Mouse (Mus musculus) cerebellum, adult 9-10 months (tissue): Measurements from ENCODE around the gene Dusp11.
A peak's percentile ranks its signal among the peaks of the same experiment; 100 is the strongest.
"Not testable (repeated sequence)": the region's sequence is repeated elsewhere in the genome, so short reads cannot be mapped to it uniquely, and the experiment has no call there.

Source experiments
- DNase-seq: peaks from one replicate; pipeline ENCODE4 v3.0.0; 2022

Gene Dusp11

DNA sequence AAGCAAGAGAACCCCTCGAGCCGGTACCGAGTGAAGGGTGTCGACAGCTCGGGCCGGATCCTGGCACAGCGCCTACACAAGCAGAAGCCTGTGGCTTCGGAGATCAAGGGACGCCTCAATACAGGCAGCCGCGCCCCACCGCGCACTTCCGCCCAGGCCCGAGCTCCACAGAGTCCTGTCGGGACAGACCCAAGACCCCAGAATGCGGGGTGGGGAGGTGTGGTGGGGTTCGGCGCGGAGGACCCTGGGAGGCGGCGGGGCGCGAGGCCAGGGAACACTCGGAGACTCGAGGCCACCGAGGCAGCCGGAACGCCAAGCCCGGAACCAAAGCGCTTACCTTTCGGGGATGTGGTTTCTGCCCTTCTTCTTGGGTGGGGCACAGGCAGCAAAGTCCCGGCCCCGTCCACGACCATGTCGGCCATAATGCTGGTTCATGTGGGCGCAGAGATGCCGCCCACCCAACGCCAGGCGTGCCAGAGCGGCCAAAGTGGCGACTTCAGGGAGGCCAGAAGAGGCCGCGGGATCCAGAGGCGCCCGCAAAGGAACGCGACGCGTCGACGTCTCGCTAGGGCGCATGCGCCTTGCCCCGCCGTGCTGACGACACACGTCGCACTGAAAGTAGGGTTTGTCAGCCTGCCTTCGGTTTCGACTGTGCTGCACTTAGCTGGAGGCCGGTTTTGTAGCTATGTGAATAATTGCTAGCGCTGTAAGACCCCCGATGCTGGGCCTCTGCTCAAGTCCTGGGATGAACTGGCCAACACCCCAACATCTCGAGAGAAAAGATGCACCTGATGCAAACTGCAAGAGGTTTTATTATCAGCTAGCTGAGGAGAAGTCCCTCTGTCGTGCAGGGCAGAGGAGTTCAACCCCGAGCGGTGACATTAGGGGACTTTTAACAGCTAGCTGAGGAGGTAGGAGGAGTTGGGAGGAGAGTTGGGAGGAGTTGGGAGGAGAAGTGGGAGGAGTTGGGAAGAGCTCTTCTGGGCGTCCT is at the start of gene Dusp11:
TSS of gene Dusp11 (minus strand) at position 567 of the 991 bp plus-strand sequence.
- DNase-seq = peak; percentile 92

DNA sequence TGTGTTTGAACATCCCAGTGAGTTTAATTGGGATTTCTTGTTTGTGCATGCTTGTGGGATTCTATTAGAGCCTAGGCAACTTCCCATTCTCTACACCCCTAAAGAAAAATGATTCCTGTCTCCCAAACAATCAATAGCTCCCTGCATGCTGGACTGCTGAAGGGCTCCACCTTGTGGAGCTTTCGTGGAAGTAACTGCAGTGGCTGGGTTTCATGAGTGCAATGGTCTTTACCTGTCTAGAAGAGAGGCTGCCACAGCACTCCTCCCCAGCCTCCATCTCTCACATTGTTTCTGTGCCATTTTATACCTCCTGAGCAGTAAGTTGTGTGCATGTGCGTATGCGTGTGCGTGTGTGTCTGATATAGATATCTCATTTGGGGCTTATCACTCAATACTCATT is 48.5 kb upstream of the Dusp11 start:
- peak; percentile 67 for DNase-seq

DNA sequence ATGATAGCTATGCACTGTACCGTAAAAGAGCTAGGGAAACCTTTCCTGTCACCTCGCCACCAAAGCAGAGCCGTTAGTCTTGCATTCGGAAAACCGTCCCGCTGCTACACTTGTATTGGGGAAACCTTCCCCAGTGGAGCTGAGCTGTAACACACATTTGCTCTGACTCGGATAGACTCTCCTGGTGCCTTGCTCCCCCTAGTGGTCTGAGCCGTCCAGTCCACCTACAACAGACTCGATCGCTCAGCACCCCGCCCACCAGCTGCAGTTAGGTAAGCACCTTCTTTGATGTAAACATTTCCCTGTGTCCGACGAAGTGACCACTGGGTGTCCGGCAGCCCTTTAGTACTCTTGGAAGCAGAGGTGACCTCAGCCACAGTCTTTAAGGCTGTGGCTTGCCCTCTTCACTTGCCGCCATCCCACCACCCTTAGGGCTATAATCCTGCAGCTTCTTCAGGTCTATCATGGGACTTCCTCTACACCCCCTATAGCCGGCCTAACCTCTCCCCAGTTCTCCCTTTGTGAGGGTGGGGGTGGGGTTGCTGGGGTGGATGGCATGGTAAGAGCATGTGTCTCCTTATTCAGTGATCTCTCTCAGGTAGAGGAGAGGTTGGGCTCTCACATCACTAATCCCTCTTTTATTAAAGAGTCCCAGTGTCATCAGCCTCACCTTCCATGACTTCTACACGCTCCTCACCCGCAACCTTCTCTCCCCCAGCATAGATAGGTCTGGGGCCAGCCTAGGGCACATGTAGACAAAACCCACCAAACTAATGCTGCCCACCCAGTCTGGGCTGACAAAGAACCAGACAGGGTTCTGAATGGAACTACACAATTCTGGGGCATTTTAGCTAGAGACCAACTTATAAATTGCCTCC is 43.0 kb upstream of the Dusp11 start:
- DNase-seq = peak; percentile 83

DNA sequence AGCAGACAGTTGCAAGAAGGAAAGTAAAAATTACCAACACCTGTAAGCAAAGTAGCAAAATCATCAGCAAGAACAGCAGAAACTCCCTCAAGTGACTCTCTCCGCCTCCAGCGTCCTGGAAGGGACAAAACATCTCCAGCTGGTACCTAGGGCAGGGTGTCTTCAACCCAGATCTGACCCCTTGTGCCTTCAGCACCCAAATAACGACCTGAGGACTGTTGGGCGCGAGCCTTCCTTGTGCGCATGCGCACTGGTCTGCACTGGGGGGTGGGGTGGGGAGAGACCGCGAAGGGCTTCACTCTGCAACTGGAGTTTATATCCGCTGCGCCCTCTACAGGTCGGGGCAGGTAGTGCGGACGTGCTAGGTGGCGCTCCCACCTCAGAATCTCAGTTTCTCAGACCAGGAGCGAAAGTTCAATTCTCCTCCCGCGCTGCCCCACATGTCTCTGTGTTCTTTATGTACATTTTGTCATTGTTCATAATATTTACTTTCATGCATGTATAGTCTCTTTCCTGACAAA is 42.0 kb upstream of the Dusp11 start:
- DNase-seq = no peak

DNA sequence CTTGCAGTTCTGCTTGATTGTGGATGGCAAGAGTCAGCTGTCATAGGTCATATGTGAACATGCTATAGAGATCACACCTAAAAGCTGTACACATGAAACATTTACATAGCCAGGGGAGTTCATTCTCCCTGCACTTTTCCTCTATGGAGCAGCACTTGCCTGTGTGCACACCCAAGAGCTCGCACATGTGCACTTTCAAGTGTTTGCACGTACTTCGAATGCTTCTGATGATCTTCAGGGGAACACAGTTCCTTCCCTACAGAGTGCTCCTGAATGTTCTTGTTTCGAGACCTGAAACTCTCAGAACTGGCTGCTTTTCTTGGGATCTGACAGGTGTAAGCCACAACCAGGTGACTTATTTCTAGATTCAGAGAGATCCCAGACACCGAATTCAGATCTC is 29.3 kb upstream of the Dusp11 start:
- not testable (repeated sequence) for DNase-seq

DNA sequence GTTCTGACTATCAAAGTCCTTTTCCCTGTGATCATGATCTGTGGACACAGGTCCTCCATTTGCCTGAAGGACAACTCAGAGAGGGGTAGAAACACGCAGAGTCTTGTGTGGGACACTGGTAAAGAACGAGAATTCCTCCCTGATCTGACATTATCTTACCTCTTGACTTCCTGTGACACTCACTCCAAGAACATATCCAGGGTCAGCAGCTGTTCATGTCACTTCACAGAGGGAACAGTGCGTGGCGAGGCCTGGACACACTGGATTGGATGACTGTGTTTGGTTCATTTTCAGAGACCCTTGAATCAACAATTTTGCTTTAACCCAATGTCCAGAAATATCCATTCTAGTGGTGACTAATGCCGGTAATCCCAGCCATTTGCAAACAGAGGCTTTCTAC is 28.1 kb upstream of the Dusp11 start:
- not testable (repeated sequence) for DNase-seq

DNA sequence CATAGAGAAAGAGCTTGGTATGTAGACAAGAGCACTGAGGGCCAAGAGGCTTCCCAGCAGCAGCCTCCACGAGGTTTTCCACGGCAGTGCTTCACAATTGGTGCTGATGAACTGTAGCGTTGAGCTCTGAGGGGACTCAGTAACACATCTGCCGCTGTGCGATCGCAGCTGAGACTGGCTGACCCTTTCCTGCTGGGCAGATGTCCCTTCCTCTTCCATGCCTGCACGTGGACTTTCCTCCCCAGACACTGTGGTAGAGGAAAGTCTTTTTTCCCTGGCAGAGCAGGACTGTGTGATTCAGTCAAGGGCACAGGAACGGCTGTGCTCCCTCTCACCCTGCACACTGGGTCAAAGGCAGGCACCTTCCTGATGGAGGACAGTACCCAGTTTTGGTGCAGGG is 22.9 kb upstream of the Dusp11 start:
- DNase-seq = no peak

DNA sequence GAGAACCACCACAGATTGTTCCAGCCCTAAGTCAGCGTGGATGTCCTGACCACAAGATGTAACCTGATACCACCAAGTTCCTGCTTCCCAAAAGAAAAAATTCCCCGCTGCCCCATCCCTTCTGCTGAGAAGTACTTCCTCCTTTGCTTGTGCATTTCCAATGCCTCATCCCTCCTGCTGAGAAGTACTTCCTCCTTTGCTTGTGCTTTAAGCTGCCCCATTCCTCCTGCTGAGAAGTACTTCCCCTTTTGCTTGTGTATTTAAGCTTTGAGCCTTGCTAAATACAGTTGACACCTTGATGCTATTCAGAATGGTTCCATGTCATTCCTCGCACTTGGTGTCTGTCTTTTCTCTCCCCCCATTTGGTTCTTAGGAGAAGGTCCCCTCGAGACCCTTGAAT is 17.3 kb upstream of the Dusp11 start:
- not testable (repeated sequence) for DNase-seq

DNA sequence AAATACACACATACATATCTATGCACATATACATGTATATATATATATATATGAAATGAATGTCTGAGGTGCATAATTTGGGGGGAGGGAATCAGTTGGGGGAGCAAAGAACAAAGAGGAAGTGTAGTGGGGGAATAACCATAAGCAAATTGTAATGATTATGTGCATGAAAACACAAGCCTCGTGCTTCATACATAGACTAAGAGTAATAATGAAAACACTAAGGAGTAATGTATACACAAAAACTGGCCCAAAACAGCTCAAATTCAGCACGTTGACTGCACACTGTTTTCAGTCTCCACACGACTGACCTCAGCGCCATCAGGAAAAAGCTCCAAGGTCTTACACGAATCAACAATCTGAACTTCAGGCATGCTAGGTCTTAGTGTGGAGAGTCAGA is 14.8 kb upstream of the Dusp11 start:
- DNase-seq = no peak

DNA sequence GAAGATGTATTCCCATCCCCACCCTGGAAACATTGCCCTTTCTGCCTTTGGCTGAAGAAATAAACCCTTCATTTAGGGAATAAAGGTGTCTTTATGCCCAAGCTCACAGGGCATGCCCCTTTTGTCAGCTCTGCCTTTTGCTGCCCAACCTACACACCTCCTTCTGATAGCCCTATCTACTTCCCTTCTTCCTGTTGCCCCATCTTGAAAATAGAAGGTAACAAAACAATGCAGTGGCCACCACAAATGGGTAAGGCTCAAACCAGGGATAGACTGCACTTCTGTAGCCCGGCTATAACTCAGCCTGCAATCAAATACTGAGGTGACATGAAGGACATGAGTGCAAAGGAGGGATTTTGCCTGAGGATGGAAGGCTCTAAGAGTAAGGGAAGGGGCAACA is 14.3 kb upstream of the Dusp11 start:
- no peak for DNase-seq

DNA sequence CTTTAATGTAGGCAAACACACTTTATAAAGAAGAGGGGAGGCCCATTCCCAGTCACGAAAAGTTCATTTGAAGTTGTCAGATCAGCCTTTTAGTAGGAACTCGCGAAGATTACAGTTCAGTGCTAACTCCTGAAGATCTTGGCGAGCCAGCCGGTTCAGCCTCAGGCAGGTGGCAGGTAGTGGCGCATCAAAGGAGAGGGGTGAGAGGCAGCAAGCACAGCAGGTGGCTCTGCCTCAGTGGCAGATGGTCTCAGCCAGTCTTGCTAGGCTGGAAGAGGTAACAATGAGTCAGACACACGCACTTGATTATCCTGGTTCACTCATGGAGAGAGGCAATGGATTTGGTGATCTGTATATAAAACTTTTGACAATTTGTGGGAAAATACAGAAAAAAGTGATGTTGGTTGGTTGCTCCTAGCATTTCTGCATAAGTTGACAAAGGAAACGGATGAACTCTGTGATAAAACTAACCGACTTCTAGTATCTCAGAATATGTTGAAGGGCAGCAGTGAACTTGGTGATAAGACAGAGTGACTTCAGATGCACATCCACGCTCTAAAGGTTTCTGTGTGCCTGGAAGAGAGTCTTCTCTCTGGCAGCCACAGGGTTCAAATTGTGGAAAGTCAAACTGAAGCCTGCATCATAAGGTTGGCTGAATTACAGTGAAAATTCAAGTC is 13.6 kb upstream of the Dusp11 start:
- DNase-seq = no peak

DNA sequence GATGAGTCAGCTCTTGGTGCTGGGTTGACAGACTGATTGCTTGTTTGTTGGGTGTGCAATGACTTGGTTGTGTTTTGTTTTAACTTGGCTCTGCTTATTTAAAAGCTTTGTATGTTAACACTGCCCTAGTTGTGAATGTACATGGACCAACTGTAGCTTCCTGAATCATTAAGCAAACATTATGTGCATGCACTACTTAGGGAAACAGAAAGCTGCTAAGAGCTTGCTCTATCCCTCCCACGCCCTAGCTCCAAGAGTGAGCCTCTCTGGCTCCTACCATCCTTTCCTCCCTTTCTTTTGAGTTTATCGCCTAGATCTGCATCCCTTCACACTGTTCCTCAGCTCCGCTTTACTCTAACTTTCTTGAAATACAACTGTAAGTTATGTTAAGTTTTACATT is 11.9 kb upstream of the Dusp11 start:
- no peak for DNase-seq

DNA sequence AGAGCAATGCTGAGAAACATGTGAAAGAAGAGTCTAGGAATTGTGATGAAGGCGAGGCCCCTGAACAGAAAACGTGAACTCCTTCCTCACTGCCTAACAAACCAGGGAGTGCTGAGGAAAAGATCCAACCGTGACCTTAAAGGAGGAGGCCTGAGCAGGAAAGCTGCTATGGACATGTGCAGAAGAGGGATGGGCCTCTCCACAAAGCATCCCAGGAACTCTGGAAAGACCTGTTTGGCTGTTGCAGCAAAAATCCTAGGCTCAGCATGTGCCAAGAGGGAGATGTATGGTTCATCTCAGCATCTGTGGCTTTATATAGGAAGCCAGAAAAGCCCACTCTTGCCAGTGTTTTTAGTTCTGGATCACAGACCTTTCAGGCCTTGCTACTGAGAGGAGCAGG is 11.2 kb upstream of the Dusp11 start:
- DNase-seq = no peak

DNA sequence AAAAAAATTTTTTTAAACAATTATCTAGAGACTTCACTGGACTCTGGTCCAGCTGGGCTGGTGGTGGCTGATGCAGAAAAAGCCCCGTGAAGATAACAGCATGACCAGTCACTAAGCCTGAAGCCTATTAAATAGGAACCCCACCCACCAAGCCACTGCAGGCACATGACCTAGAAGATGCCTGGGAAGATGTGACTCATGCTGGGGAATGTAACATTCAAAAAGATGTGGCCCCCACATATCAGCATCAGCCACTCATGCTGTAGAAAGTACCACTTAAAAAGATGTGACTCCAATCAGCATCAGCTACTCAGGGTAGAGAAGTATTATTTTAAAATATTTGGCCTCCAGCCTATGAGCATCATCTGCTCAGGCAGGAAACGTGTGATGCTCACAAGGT is 8.4 kb upstream of the Dusp11 start:
- DNase-seq = no peak

DNA sequence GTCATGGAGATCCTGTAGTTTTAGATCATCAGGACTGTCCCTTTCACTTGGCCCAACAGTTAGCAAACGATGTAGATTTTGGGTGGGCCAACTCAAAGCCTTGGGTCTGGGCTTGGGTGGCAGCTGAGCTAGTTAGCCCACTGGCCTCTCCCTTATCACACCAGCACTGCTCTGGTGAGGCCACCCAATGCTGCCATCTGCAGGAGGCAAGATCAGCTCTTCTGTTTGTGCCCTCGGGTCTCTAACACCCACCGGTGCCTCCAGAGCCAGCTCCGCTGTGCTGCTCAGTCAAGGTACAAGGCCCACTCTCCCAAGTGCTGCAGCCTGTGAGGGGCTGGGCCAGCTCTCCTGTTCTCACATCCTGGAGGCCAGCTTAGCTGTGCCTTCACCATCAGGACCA is 5.2 kb upstream of the Dusp11 start:
- DNase-seq = no peak

DNA sequence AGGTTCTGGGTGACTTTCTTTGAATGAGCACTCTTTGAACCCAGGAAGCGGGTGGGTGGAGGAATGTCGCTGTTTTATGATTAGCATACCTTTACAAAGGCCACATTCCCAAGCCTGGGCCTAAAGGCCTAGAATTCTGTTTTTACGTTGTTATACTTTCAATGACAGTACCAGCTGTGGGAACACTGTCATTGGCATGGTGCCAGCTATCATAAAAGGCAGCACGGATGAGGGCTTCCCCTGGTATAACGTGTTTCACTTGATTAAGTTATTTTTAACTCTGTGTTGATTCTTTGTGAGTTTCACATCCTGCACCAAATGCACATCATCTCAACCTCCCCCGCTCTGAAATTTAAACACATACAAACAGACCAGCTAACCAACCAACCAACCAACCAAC is 4.6 kb upstream of the Dusp11 start:
- not testable (repeated sequence) for DNase-seq

DNA sequence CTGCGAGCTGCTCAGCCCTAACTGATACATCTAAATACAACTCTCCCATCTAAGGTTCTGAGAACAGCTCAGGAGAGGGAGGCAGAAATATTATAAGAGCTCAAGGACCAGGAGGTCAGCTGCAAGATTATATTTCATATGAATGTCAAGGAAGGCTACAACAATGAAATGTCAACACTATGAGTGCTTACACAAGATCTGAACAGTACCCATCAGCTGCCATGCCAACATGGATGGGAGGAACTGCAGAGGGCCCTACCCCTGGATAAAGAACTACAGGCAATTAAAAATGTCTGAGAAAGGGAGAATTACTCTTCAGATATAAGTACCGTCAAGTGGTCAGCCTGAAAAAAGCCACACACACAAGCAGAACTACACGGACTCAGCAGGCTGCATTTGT is 3.9 kb downstream of the Dusp11 start:
- DNase-seq = no peak

DNA sequence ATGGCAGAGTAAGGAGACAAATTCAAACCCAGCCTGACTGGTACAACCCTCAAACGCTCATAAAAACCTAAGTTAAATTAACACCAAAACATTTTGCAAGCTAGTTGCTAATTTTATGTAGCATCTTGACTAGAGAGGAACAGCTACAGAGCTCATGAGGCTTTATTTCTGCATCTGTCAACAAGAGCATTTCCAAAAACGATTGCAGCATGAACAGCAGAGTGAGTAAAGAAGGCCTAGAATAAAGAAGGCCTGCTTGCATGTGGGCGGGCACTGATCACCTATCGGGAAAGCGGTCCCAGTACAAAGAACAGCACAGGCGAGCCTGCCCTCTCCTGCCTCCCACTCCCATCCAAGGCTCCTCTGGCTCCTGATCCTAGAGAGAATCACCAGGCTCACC is 12.9 kb downstream of the Dusp11 start:
- no peak for DNase-seq

DNA sequence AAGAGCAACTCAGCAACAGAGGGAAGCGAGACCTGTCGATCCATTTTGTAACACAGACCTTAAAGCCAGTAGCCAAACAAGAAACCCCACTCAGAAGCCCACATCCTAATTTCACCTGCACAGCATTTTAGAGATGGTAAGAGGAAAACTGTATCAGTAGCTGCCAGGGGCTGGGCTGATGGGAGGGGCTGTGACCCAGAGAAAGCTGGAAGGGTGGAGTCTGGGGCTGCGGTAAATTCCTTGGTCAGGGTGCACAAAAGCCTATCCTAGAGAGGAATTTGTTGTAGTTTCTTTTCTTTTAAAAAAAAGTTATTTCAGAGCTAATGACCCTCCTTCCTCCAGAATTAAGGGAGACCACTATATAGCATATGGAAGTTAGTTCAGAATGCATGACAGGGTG is 19.0 kb downstream of the Dusp11 start:
- DNase-seq = no peak

DNA sequence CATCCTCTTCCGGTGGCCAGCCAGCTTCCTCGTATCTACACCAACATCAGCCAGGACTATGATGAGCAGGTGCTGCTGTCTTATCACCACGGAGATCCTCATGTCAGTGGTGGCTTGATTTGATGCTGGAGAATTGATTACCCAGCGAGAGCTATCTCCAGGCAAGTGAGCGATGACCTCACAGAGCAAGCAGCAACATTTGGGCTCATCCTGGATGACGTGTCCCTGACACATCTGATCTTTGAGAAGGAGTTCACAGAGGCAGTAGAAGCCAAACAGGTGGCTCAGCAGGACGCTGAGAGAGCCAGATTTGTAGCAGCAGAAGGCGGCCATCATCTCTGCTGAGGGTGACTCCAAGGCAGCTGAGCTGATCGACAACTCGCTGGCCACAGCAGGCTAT is 22.8 kb downstream of the Dusp11 start:
- DNase-seq = no peak

DNA sequence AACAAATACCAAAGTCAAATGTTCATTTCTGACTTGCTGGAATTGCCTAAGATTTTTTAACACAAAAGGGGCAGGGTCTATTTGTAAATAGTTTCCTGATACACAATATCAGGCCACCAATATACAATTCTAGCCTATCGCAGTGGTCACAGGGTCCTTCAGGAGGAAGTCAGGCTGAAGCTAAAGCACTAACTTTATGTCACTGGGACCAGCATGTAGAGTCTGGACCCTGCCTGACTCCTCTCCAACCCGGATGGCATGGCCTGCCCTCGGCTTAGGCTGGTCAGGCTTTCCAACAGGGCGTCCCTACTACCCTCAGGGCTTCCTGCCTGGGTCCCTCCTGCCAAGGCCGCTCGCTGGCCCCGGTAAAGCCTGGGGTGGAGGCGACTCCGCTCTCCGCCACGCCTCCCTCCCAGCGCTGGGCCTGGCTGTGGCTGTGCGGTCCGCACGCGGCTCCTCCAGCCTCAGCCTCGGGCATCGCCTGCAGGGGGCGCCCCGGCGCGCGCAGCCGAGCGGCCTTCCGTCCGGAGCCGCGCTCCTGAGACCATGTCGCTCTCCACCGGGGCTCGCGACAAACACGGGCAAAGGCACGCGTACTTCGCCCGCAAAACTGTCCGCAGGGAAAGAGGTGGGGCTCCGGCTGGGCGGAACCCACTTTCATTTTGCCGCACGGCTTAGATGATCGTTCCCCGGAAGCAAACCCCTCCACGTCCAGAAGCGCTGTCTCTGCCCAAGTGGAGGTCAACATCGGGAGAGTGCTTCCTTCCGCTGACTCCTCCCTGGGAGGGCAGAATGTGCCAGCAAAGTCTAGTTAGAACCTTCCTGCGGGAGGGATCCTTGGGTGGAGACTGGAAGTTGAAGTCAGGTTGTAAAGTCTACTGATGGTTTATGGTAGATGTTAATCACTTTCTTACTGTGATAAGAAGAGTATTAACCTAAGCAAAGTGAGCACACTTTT is 24.7 kb downstream of the Dusp11 start:
- DNase-seq = peak; percentile 82

DNA sequence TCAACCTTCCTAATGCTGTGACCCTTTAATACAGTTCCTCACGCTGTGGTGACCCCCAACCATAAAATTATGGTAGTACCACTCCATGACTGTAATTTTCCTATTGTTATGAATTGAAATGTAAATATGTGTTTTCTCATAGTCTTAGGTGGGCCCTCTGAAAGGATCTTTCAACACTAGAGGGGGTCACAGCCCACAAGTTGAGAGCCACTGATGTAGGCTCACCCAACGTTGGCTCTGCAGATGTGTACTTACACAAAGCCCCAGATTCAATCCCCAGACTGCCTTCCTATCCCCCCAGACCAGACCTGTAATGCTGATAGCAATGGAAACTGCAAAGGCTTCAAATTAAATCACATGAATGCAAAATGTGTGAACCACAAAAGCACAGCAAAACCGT is 25.8 kb downstream of the Dusp11 start:
- DNase-seq = no peak
